Mouse (Mus musculus) heart, adult 2 months (tissue): ENCODE measurements around the gene Rpl13a.

Experiments
- CTCF ChIP-seq: fragments of 200-600 bp; IDR thresholded peaks from 2 replicates; pipeline ENCODE4 v1.8.1; 2022; ENCODE audit warnings: antibody characterized with exemption, mild to moderate bottlenecking, moderate library complexity
- EP300 ChIP-seq: fragments of 200-500 bp; IDR thresholded peaks from 2 replicates; pipeline ENCODE4 v1.6.1; 2011; ENCODE audit warnings: low read depth, low read length, control low read depth; ENCODE audit not compliant: insufficient read depth
- POLR2A ChIP-seq: fragments of 200-500 bp; IDR thresholded peaks from 2 replicates; pipeline ENCODE4 v1.6.1; 2011; ENCODE audit warnings: mild to moderate bottlenecking, low read depth, low read length, control low read depth; ENCODE audit not compliant: insufficient read depth

DNA sequence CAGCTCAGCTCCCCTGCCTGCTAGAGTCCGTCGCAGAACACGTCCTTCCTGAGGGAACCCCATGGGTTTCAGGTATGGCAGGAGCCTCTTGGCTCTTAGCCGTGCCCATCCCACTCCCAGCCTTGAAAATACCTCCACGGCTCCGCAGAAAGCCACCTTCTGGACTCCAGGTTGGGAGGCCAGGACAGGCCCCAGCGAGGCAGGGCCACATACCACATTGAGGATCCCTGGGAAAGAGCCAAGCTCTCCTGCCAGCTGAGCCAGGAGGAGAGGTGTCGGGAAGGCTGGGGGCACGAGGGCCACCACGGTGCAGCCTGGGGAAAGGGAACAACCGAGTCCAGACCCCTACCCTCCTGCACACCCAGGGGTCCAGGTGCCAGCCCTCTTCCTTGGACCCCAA lies 18.7 kb upstream of the Rpl13a start:
- TF ChIP-seq CTCF (no peak), POLR2A (no peak), EP300 (no peak)
